Mouse (Mus musculus): Measurements from ENCODE around the gene Wdr54. TPM values are rescaled to one million over a fixed set of nuclear protein-coding genes. Genes with fewer than 3 reads are reported as not detected.
A peak's percentile ranks its signal among the peaks of the same experiment; 100 is the strongest.

Wdr54 gene
- polyA plus RNA-seq, 1 experiment: 7.3 TPM

DNA sequence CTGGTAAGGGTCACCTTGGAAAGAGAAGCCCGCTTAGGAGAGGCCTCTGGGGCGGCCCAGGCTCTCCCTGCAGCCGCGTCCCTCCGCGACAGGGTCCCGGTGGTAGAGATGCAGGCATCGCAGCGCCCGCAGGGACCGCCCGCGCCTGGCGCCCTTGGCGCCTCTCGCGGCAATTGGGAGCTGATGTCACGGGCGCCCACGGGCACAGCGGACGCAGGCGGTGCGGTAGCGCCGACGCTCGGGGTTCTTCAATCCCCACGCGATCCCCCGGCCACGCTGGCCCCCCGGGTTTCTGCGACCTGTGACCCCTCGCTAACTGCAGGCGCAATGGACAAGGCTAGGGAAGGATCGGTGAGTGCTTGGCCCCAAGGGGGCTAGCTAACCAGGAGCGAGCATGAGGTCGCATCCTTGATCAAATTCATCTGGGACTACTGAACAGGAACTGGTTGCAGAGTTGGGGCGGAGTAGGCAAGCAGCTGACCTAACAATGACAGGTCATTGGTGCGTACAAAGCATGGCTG lies 13.9 kb downstream of the Wdr54 start:
- Histone ChIP-seq H3K27ac (ENCODE audit: insufficient read depth, low read length) (no peak overlapping the region), H3K4me1 (ENCODE audit: control insufficient read depth, insufficient read depth, low read length) (peaks cover 3% of the 10 kb centered on the region)

GRCm38 (mm10) chr6:83141636-83142035 lies 14.6 kb downstream of the Wdr54 start:
- TF ChIP-seq EP300 (IDR thresholded peaks at IDR 0.05; ENCODE audit: insufficient read depth, low read depth, low read length): no peak
- TF ChIP-seq CTCF (IDR thresholded peaks at IDR 0.05; ENCODE audit: low read depth, low read length): no peak
- TF ChIP-seq POLR2A (IDR thresholded peaks at IDR 0.05; ENCODE audit: insufficient read depth, low read length): no peak
- H3K36me3 ChIP-seq (ENCODE audit: control insufficient read depth, insufficient read depth, low read length, poor library complexity, severe bottlenecking): no peaks in the 10 kb centered on the region
- no peaks in the 10 kb centered on the region for H3K9me3 ChIP-seq (replicated peaks; ENCODE audit: control insufficient read depth, insufficient read depth, low read length, poor library complexity, severe bottlenecking)
- peaks cover 4% of the 10 kb centered on the region for H3K4me1 ChIP-seq (ENCODE audit: control insufficient read depth, insufficient read depth, low read length)
- H3K9ac ChIP-seq (ENCODE audit: low read depth, poor library complexity, severe bottlenecking): peak overlapping the region; percentile 70
- no peaks in the 10 kb centered on the region for H3K27me3 ChIP-seq (ENCODE audit: control insufficient read depth, insufficient read depth, low read length, poor library complexity, severe bottlenecking)
- H3K27ac ChIP-seq (ENCODE audit: insufficient read depth, low read length): no peak overlapping the region
- H3K4me3 ChIP-seq (ENCODE audit: low read depth, low read length): peak overlapping the region; percentile 63

More for the DNA sequence above, 13.9 kb downstream of the Wdr54 start:
- no peak for TF ChIP-seq EP300 (IDR thresholded peaks at IDR 0.05; ENCODE audit: insufficient read depth, low read depth, low read length)
- TF ChIP-seq CTCF (IDR thresholded peaks at IDR 0.05; ENCODE audit: low read depth, low read length): no peak
- TF ChIP-seq POLR2A (IDR thresholded peaks at IDR 0.05; ENCODE audit: insufficient read depth, low read length): no peak
- H3K4me3 ChIP-seq (ENCODE audit: low read depth, low read length): peak overlapping the region; percentile 63
- H3K9me3 ChIP-seq (replicated peaks; ENCODE audit: control insufficient read depth, insufficient read depth, low read length, poor library complexity, severe bottlenecking): no peaks in the 10 kb centered on the region
- no peaks in the 10 kb centered on the region for H3K36me3 ChIP-seq (ENCODE audit: control insufficient read depth, insufficient read depth, low read length, poor library complexity, severe bottlenecking)
- no peaks in the 10 kb centered on the region for H3K27me3 ChIP-seq (ENCODE audit: control insufficient read depth, insufficient read depth, low read length, poor library complexity, severe bottlenecking)
- peak overlapping the region; percentile 70 for H3K9ac ChIP-seq (ENCODE audit: low read depth, poor library complexity, severe bottlenecking)

- H3K27me3 ChIP-seq (ENCODE audit: control insufficient read depth, insufficient read depth, low read length, poor library complexity, severe bottlenecking): no peaks in the 10 kb centered on the region
- TF ChIP-seq POLR2A (IDR thresholded peaks at IDR 0.05; ENCODE audit: insufficient read depth, low read length): no peak
- no peak for TF ChIP-seq EP300 (IDR thresholded peaks at IDR 0.05; ENCODE audit: insufficient read depth, low read depth, low read length)
- TF ChIP-seq CTCF (IDR thresholded peaks at IDR 0.05; ENCODE audit: low read depth, low read length): no peak
- H3K4me1 ChIP-seq (ENCODE audit: control insufficient read depth, insufficient read depth, low read length): peaks cover 6% of the 10 kb centered on the region
- no peak overlapping the region for H3K9ac ChIP-seq (ENCODE audit: low read depth, poor library complexity, severe bottlenecking)
- no peak overlapping the region for H3K4me3 ChIP-seq (ENCODE audit: low read depth, low read length)
- H3K36me3 ChIP-seq (ENCODE audit: control insufficient read depth, insufficient read depth, low read length, poor library complexity, severe bottlenecking): no peaks in the 10 kb centered on the region
- no peak overlapping the region for H3K27ac ChIP-seq (ENCODE audit: insufficient read depth, low read length)
- H3K9me3 ChIP-seq (replicated peaks; ENCODE audit: control insufficient read depth, insufficient read depth, low read length, poor library complexity, severe bottlenecking): no peaks in the 10 kb centered on the region
Measured at GRCm38 (mm10) chr6:83140044-83140443, 16.2 kb downstream of the Wdr54 start.

DNA sequence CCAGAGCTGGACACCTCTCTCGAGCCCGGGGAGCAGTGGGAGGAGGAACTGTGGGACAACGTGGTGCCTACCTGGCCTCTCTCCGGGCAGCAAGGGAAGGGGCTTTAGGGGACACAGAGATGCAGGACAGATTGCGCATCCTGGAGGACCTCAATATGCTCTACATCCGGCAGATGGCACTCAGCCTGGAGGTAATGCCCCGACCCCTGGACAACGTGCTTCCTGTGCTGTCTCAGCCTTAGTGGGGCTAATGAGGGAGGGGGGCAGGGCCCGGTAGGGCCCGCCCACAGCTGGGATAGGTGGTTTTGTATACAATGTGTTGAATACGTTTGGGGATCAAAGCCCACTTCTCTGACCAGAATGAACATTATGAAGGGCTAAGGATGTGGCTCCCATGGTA lies 18.1 kb downstream of the Wdr54 start:
- no peaks in the 10 kb centered on the region for H3K9me3 ChIP-seq (replicated peaks; ENCODE audit: control insufficient read depth, insufficient read depth, low read length, poor library complexity, severe bottlenecking)
- TF ChIP-seq CTCF (IDR thresholded peaks at IDR 0.05; ENCODE audit: low read depth, low read length) (no peak), POLR2A (IDR thresholded peaks at IDR 0.05; ENCODE audit: insufficient read depth, low read length) (no peak), EP300 (IDR thresholded peaks at IDR 0.05; ENCODE audit: insufficient read depth, low read depth, low read length) (no peak)
- H3K4me3 ChIP-seq (ENCODE audit: low read depth, low read length): peak overlapping the region; percentile 62
- no peaks in the 10 kb centered on the region for H3K36me3 ChIP-seq (ENCODE audit: control insufficient read depth, insufficient read depth, low read length, poor library complexity, severe bottlenecking)
- H3K9ac ChIP-seq (ENCODE audit: low read depth, poor library complexity, severe bottlenecking): 0 out of 2 replicates have a peak overlapping the region, but pooled peaks have one; percentile 13
- peaks cover 6% of the 10 kb centered on the region for H3K4me1 ChIP-seq (ENCODE audit: control insufficient read depth, insufficient read depth, low read length)
- H3K27me3 ChIP-seq (ENCODE audit: control insufficient read depth, insufficient read depth, low read length, poor library complexity, severe bottlenecking): no peaks in the 10 kb centered on the region
- no peak overlapping the region for H3K27ac ChIP-seq (ENCODE audit: insufficient read depth, low read length)

DNA sequence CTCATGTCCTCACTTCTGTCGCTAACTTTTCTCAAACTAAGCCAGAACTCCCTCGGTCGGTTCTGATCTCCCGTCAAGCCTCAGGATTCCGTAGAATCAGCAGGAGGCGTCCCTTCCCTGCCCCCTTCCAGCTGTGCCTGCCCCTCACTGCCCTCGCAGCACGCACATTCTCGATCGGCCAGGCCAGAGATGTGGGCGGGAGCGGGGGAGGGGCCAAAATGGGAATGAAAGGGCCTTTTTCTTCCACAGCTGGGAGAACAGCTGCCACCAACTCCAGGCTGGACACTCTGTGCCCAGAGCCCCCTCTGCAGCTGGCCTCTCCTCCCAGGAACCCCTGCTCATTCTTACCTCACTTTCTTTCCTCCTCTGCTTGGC lies 18.6 kb downstream of the Wdr54 start:
- Histone ChIP-seq H3K9me3 (replicated peaks; ENCODE audit: control insufficient read depth, insufficient read depth, low read length, poor library complexity, severe bottlenecking) (no peaks in the 10 kb centered on the region), H3K27me3 (ENCODE audit: control insufficient read depth, insufficient read depth, low read length, poor library complexity, severe bottlenecking) (no peaks in the 10 kb centered on the region), H3K4me3 (ENCODE audit: low read depth, low read length) (peak overlapping the region; percentile 62), H3K36me3 (ENCODE audit: control insufficient read depth, insufficient read depth, low read length, poor library complexity, severe bottlenecking) (no peaks in the 10 kb centered on the region), H3K4me1 (ENCODE audit: control insufficient read depth, insufficient read depth, low read length) (peaks cover 6% of the 10 kb centered on the region), H3K9ac (ENCODE audit: low read depth, poor library complexity, severe bottlenecking) (peak overlapping the region; percentile 62), H3K27ac (ENCODE audit: insufficient read depth, low read length) (no peak overlapping the region)
- no peak for TF ChIP-seq POLR2A (IDR thresholded peaks at IDR 0.05; ENCODE audit: insufficient read depth, low read length)
- TF ChIP-seq EP300 (IDR thresholded peaks at IDR 0.05; ENCODE audit: insufficient read depth, low read depth, low read length): no peak
- no peak for TF ChIP-seq CTCF (IDR thresholded peaks at IDR 0.05; ENCODE audit: low read depth, low read length)

- Histone ChIP-seq H3K4me1 (ENCODE audit: control insufficient read depth, insufficient read depth, low read length) (peaks cover 6% of the 10 kb centered on the region), H3K9ac (ENCODE audit: low read depth, poor library complexity, severe bottlenecking) (peak overlapping the region; percentile 62), H3K27me3 (ENCODE audit: control insufficient read depth, insufficient read depth, low read length, poor library complexity, severe bottlenecking) (no peaks in the 10 kb centered on the region), H3K4me3 (ENCODE audit: low read depth, low read length) (peak overlapping the region; percentile 62), H3K27ac (ENCODE audit: insufficient read depth, low read length) (no peak overlapping the region), H3K9me3 (replicated peaks; ENCODE audit: control insufficient read depth, insufficient read depth, low read length, poor library complexity, severe bottlenecking) (no peaks in the 10 kb centered on the region), H3K36me3 (ENCODE audit: control insufficient read depth, insufficient read depth, low read length, poor library complexity, severe bottlenecking) (no peaks in the 10 kb centered on the region)
- TF ChIP-seq POLR2A (IDR thresholded peaks at IDR 0.05; ENCODE audit: insufficient read depth, low read length) (no peak), EP300 (IDR thresholded peaks at IDR 0.05; ENCODE audit: insufficient read depth, low read depth, low read length) (no peak), CTCF (IDR thresholded peaks at IDR 0.05; ENCODE audit: low read depth, low read length) (no peak)
Measured at GRCm38 (mm10) chr6:83136881-83137575, 19.2 kb downstream of the Wdr54 start.

Measured in ES-Bruce4 (cell line).